Mouse (Mus musculus) neural tube, embryonic 15.5 days (tissue): ENCODE results near the gene Smap1. TPM values are rescaled to one million over a fixed set of nuclear protein-coding genes. Genes with fewer than 3 reads are reported as not detected.

Experiments
- ATAC-seq: fragments of 200-750 bp; cut with Nextera tagmentation; 2 replicates; pipeline ENCODE4 v1.8.0; 2017; ENCODE audit warnings: mild to moderate bottlenecking, moderate TSS enrichment, moderate library complexity; ENCODE audit not compliant: low FRiP score
- H3K27ac ChIP-seq: fragments of 300-500 bp; sonication (generic); replicated peaks from 2 replicates; pipeline ENCODE4 v1.5.1; 2015; ENCODE audit warnings: mild to moderate bottlenecking, inconsistent platforms
- H3K27me3 ChIP-seq: fragments of 300-500 bp; sonication (generic); replicated peaks from 2 replicates; pipeline ENCODE4 v1.6.1; 2015; ENCODE audit warnings: inconsistent platforms
- H3K36me3 ChIP-seq: fragments of 300-500 bp; sonication (generic); 2 replicates; pipeline ENCODE4 v1.6.1; 2015; ENCODE audit warnings: inconsistent platforms
- H3K4me1 ChIP-seq: fragments of 300-500 bp; sonication (generic); 2 replicates; pipeline ENCODE4 v1.6.1; 2015; ENCODE audit warnings: inconsistent platforms
- H3K4me2 ChIP-seq: fragments of 300-500 bp; sonication (generic); 2 replicates; pipeline ENCODE4 v1.6.1; 2015; ENCODE audit warnings: inconsistent platforms, mild to moderate bottlenecking, moderate library complexity
- H3K4me3 ChIP-seq: fragments of 300-500 bp; sonication (generic); replicated peaks from 2 replicates; pipeline ENCODE4 v1.5.1; 2015; ENCODE audit warnings: mild to moderate bottlenecking, inconsistent platforms
- H3K9ac ChIP-seq: fragments of 300-500 bp; sonication (generic); replicated peaks from 2 replicates; pipeline ENCODE4 v1.6.1; 2015; ENCODE audit warnings: mild to moderate bottlenecking, inconsistent platforms
- H3K9me3 ChIP-seq: fragments of 300-500 bp; sonication (generic); replicated peaks from 2 replicates; pipeline ENCODE4 v1.6.1; 2016; ENCODE audit warnings: inconsistent platforms
- WGBS: fragments of 180-500 bp; shearing (Covaris S2); methylation state at CpG from one replicate; pipeline ENCODE4 v1.1.7; 2015; ENCODE audit warnings: mixed read lengths; 5-methylcytosine and 5-hydroxymethylcytosine counted together
- polyA plus RNA-seq: library from polyadenylated mRNA; unstranded; fragments of >200 nt; fragmentation: Nextera tagmentation; extraction: Ambion mirVana; gene quantifications from 2 replicates; pipeline ENCODE4 v1.2.1, GENCODE M21; 2015

Smap1 gene
- polyA plus RNA-seq, 1 experiment from 2014 or later = 111 TPM

GRCm38 (mm10) chr1:23915483-23915882 lies 6.6 kb downstream of the Smap1 start:
- Histone ChIP-seq H3K27ac (no peak overlapping the region), H3K9me3 (no peaks in the 10 kb centered on the region), H3K4me1 (peaks cover 18% of the 10 kb centered on the region), H3K4me2 (no peak overlapping the region), H3K9ac (no peak overlapping the region), H3K4me3 (no peak overlapping the region), H3K27me3 (no peaks in the 10 kb centered on the region), H3K36me3 (no peaks in the 10 kb centered on the region)
- WGBS = 95% methylated on average over 4 of the region's 4 CpGs
- no peak for ATAC-seq

- 79% methylated on average over 2 of the region's 2 CpGs for WGBS
- Histone ChIP-seq H3K27ac (no peak overlapping the region), H3K4me1 (0 out of 2 replicates have a peak, but pooled peaks cover 4% of the 10 kb centered on the region), H3K27me3 (no peaks in the 10 kb centered on the region), H3K4me3 (no peak overlapping the region), H3K9ac (no peak overlapping the region), H3K9me3 (no peaks in the 10 kb centered on the region), H3K4me2 (no peak overlapping the region), H3K36me3 (no peaks in the 10 kb centered on the region)
- ATAC-seq = no peak
These were observed 9.1 kb downstream of the Smap1 start for GRCm38 (mm10) chr1:23912988-23913387.

- no peaks in the 10 kb centered on the region for H3K4me1 ChIP-seq
- no peaks in the 10 kb centered on the region for H3K27me3 ChIP-seq
- ATAC-seq = no peak
- H3K4me2 ChIP-seq = no peak overlapping the region
- no peaks in the 10 kb centered on the region for H3K36me3 ChIP-seq
- H3K4me3 ChIP-seq = no peak overlapping the region
- H3K27ac ChIP-seq = no peak overlapping the region
- no peak overlapping the region for H3K9ac ChIP-seq
- H3K9me3 ChIP-seq = no peaks in the 10 kb centered on the region
These were observed 16.0 kb downstream of the Smap1 start for GRCm38 (mm10) chr1:23906082-23906481.

- WGBS = 91% methylated on average over 3 of the region's 3 CpGs
- H3K27ac ChIP-seq = no peak overlapping the region
- no peak overlapping the region for H3K4me3 ChIP-seq
- no peak overlapping the region for H3K4me2 ChIP-seq
- H3K9me3 ChIP-seq = no peaks in the 10 kb centered on the region
- no peak overlapping the region for H3K9ac ChIP-seq
- H3K36me3 ChIP-seq = no peaks in the 10 kb centered on the region
- no peaks in the 10 kb centered on the region for H3K27me3 ChIP-seq
- no peaks in the 10 kb centered on the region for H3K4me1 ChIP-seq
- ATAC-seq = no peak
These were observed 18.8 kb downstream of the Smap1 start for GRCm38 (mm10) chr1:23903340-23903739.

- Histone ChIP-seq H3K9ac (no peak overlapping the region), H3K9me3 (no peaks in the 10 kb centered on the region), H3K27ac (no peak overlapping the region), H3K4me1 (no peaks in the 10 kb centered on the region), H3K4me3 (no peak overlapping the region), H3K27me3 (no peaks in the 10 kb centered on the region), H3K36me3 (no peaks in the 10 kb centered on the region), H3K4me2 (no peak overlapping the region)
- 96% methylated on average over 2 of the region's 2 CpGs for WGBS
- ATAC-seq = no peak
These were observed 19.4 kb downstream of the Smap1 start for GRCm38 (mm10) chr1:23902736-23903135.

GRCm38 (mm10) chr1:23899647-23900020 lies 22.5 kb downstream of the Smap1 start:
- H3K36me3 ChIP-seq = no peaks in the 10 kb centered on the region
- H3K9ac ChIP-seq = no peak overlapping the region
- no peak overlapping the region for H3K27ac ChIP-seq
- no peaks in the 10 kb centered on the region for H3K4me1 ChIP-seq
- H3K9me3 ChIP-seq = no peaks in the 10 kb centered on the region
- H3K4me3 ChIP-seq = no peak overlapping the region
- no peaks in the 10 kb centered on the region for H3K27me3 ChIP-seq
- no peak overlapping the region for H3K4me2 ChIP-seq
- ATAC-seq = no peak
- WGBS = 90% methylated on average over 5 of the region's 5 CpGs

GRCm38 (mm10) chr1:23899020-23899646 lies 23.0 kb downstream of the Smap1 start:
- H3K36me3 ChIP-seq = no peaks in the 10 kb centered on the region
- 90% methylated on average over 3 of the region's 3 CpGs for WGBS
- no peaks in the 10 kb centered on the region for H3K4me1 ChIP-seq
- no peak overlapping the region for H3K27ac ChIP-seq
- H3K4me2 ChIP-seq = no peak overlapping the region
- H3K9me3 ChIP-seq = no peaks in the 10 kb centered on the region
- no peak overlapping the region for H3K9ac ChIP-seq
- H3K27me3 ChIP-seq = no peaks in the 10 kb centered on the region
- no peak overlapping the region for H3K4me3 ChIP-seq
- no peak for ATAC-seq

GRCm38 (mm10) chr1:23892072-23892471 lies 30.0 kb downstream of the Smap1 start:
- no peak overlapping the region for H3K4me2 ChIP-seq
- H3K27me3 ChIP-seq = no peaks in the 10 kb centered on the region
- no peaks in the 10 kb centered on the region for H3K4me1 ChIP-seq
- no peak for ATAC-seq
- no peaks in the 10 kb centered on the region for H3K9me3 ChIP-seq
- no peaks in the 10 kb centered on the region for H3K36me3 ChIP-seq
- WGBS = 69% methylated on average over 1 of the region's 1 CpGs
- H3K27ac ChIP-seq = no peak overlapping the region
- H3K9ac ChIP-seq = no peak overlapping the region
- H3K4me3 ChIP-seq = no peak overlapping the region

GRCm38 (mm10) chr1:23884914-23885313 lies 37.2 kb downstream of the Smap1 start:
- WGBS = 92% methylated on average over 7 of the region's 7 CpGs
- no peaks in the 10 kb centered on the region for H3K36me3 ChIP-seq
- H3K4me2 ChIP-seq = no peak overlapping the region
- H3K9ac ChIP-seq = no peak overlapping the region
- no peaks in the 10 kb centered on the region for H3K27me3 ChIP-seq
- H3K4me3 ChIP-seq = no peak overlapping the region
- H3K4me1 ChIP-seq = no peaks in the 10 kb centered on the region
- H3K27ac ChIP-seq = no peak overlapping the region
- ATAC-seq = no peak
- H3K9me3 ChIP-seq = no peaks in the 10 kb centered on the region

- no peaks in the 10 kb centered on the region for H3K4me1 ChIP-seq
- WGBS = 92% methylated on average over 2 of the region's 2 CpGs
These were observed 37.9 kb downstream of the Smap1 start for GRCm38 (mm10) chr1:23884087-23884668.

GRCm38 (mm10) chr1:23882681-23883080 lies 39.4 kb downstream of the Smap1 start:
- H3K27ac ChIP-seq = no peak overlapping the region
- ATAC-seq = no peak
- H3K4me1 ChIP-seq = no peaks in the 10 kb centered on the region
- no peak overlapping the region for H3K4me3 ChIP-seq
- H3K27me3 ChIP-seq = no peaks in the 10 kb centered on the region
- no peak overlapping the region for H3K4me2 ChIP-seq
- H3K9ac ChIP-seq = no peak overlapping the region
- 98% methylated on average over 1 of the region's 1 CpGs for WGBS
- H3K9me3 ChIP-seq = no peaks in the 10 kb centered on the region
- no peaks in the 10 kb centered on the region for H3K36me3 ChIP-seq

More at GRCm38 (mm10) chr1:23884087-23884668, 37.9 kb downstream of the Smap1 start:
- Histone ChIP-seq H3K9me3 (no peaks in the 10 kb centered on the region), H3K9ac (no peak overlapping the region), H3K4me2 (no peak overlapping the region), H3K4me3 (no peak overlapping the region), H3K27ac (no peak overlapping the region), H3K27me3 (no peaks in the 10 kb centered on the region), H3K36me3 (no peaks in the 10 kb centered on the region)
- ATAC-seq = no peak

GRCm38 (mm10) chr1:23872194-23872593 lies 49.9 kb downstream of the Smap1 start:
- Histone ChIP-seq H3K27ac (no peak overlapping the region), H3K4me3 (no peak overlapping the region), H3K4me2 (no peak overlapping the region), H3K9me3 (no peaks in the 10 kb centered on the region), H3K9ac (no peak overlapping the region), H3K27me3 (no peaks in the 10 kb centered on the region), H3K4me1 (no peaks in the 10 kb centered on the region), H3K36me3 (peaks cover 20% of the 10 kb centered on the region; the same call in 1 of the 2 replicates)
- 94% methylated on average over 1 of the region's 1 CpGs for WGBS
- ATAC-seq = no peak
